Mouse (Mus musculus): ENCODE measurements around the gene Zfpm1.

- TF ChIP-seq GATA1 (IDR thresholded peaks at IDR 0.05; ENCODE audit: borderline replicate concordance, low read length) (no peak), FLI1 (IDR thresholded peaks at IDR 0.05; ENCODE audit: low read length) (no peak)
Measured at GRCm38 (mm10) chr8:122291075-122291474, 9.1 kb downstream of the Zfpm1 start.

Measured in megakaryocyte, embryonic 14.5 days (primary cell).